Mouse (Mus musculus) lung, postnatal 25 days (tissue): ENCODE data around the gene Gabra5.

Source experiments
- DNase-seq: peaks from one replicate; pipeline ENCODE4 v3.0.0; 2022; ENCODE audit warnings: low spot score

The Gabra5 gene

GRCm38 (mm10) chr7:57386517-57387340, 123.1 kb downstream of the Gabra5 start, which contains the start of gene Gabrg3:
Gabrg3 (minus strand) TSS chr7:57387188.
- DNase-seq: no peak

GRCm38 (mm10) chr7:57384112-57384511, 125.7 kb downstream of the Gabra5 start:
- no peak for DNase-seq

- no peak for DNase-seq
Measured at GRCm38 (mm10) chr7:57366013-57366390, 143.9 kb downstream of the Gabra5 start.

- no peak for DNase-seq
Measured at GRCm38 (mm10) chr7:57365134-57366012, 144.5 kb downstream of the Gabra5 start.

GRCm38 (mm10) chr7:57363812-57364211, 146.0 kb downstream of the Gabra5 start:
- no peak for DNase-seq

- DNase-seq: no peak
Measured at GRCm38 (mm10) chr7:57357871-57358540, 151.9 kb downstream of the Gabra5 start.
